Mouse (Mus musculus) megakaryocyte, embryonic 14.5 days (primary cell): ENCODE measurements around the gene Rpn1.

Experiments
- FLI1 ChIP-seq: IDR thresholded peaks from 2 replicates; pipeline ENCODE4 v1.6.1; 2012; ENCODE audit warnings: low read length, inconsistent platforms, mixed read lengths
- GATA1 ChIP-seq: IDR thresholded peaks from 3 replicates; pipeline ENCODE4 v1.6.1; 2012; ENCODE audit warnings: mixed read lengths, low read length, inconsistent platforms, borderline replicate concordance

- TF ChIP-seq GATA1: no peak
- no peak for TF ChIP-seq FLI1
Observed at GRCm38 (mm10) chr6:88114414-88114813, 30.1 kb downstream of the Rpn1 start.
